Mouse (Mus musculus): ENCODE results near the gene Lce3c. TPM values are rescaled to one million over a fixed set of nuclear protein-coding genes. Genes with fewer than 3 reads are reported as not detected.

Gene Lce3c
- polyA plus RNA-seq, 1 experiment from 2014 or later, result not detected

Other genes starting within 250 kb of the Lce3c start
- not detected in 2 replicates for gene Lce1e, start 235.4 kb upstream of the Lce3c start, polyA plus RNA-seq (2016; fragmentation: Nextera tagmentation; extraction: Ambion mirVana)
- gene Lce1f, start 224.1 kb upstream of the Lce3c start, polyA plus RNA-seq (2016; fragmentation: Nextera tagmentation; extraction: Ambion mirVana), result not detected in 2 replicates
- not detected in 2 replicates for gene Gm38119, start 205.4 kb upstream of the Lce3c start, polyA plus RNA-seq (2016; fragmentation: Nextera tagmentation; extraction: Ambion mirVana)
- not detected in 2 replicates for gene Lce1g, start 192.1 kb upstream of the Lce3c start, polyA plus RNA-seq (2016; fragmentation: Nextera tagmentation; extraction: Ambion mirVana)
- not detected in 2 replicates for gene Lce1h, start 179.4 kb upstream of the Lce3c start, polyA plus RNA-seq (2016; fragmentation: Nextera tagmentation; extraction: Ambion mirVana)
- gene Lce1i, start 165.6 kb upstream of the Lce3c start, polyA plus RNA-seq (2016; fragmentation: Nextera tagmentation; extraction: Ambion mirVana), result not detected in 2 replicates
- gene Lce1j, start 154.0 kb upstream of the Lce3c start, polyA plus RNA-seq (2016; fragmentation: Nextera tagmentation; extraction: Ambion mirVana), result not detected in 2 replicates
- not detected in 2 replicates for gene Lce1k, start 136.6 kb upstream of the Lce3c start, polyA plus RNA-seq (2016; fragmentation: Nextera tagmentation; extraction: Ambion mirVana)
- not detected in 2 replicates for gene Kprp, start 117.2 kb upstream of the Lce3c start, polyA plus RNA-seq (2016; fragmentation: Nextera tagmentation; extraction: Ambion mirVana)
- not detected in 2 replicates for gene Lce1l, start 93.2 kb upstream of the Lce3c start, polyA plus RNA-seq (2016; fragmentation: Nextera tagmentation; extraction: Ambion mirVana)
- gene 2310050C09Rik, start 74.3 kb upstream of the Lce3c start, polyA plus RNA-seq (2016; fragmentation: Nextera tagmentation; extraction: Ambion mirVana), result not detected in 2 replicates
- not detected in 2 replicates for gene Lce3a, start 18.3 kb upstream of the Lce3c start, polyA plus RNA-seq (2016; fragmentation: Nextera tagmentation; extraction: Ambion mirVana)
- gene Lce3b, start 11.5 kb upstream of the Lce3c start, polyA plus RNA-seq (2016; fragmentation: Nextera tagmentation; extraction: Ambion mirVana), result not detected in 2 replicates
- not detected in 2 replicates for gene Lce3d, start 12.9 kb downstream of the Lce3c start, polyA plus RNA-seq (2016; fragmentation: Nextera tagmentation; extraction: Ambion mirVana)
- gene Lce3e, start 22.6 kb downstream of the Lce3c start, polyA plus RNA-seq (2016; fragmentation: Nextera tagmentation; extraction: Ambion mirVana), result not detected in 2 replicates
- not detected in 2 replicates for gene Lce3f, start 47.7 kb downstream of the Lce3c start, polyA plus RNA-seq (2016; fragmentation: Nextera tagmentation; extraction: Ambion mirVana)
- not detected in 2 replicates for gene Crct1, start 71.2 kb downstream of the Lce3c start, polyA plus RNA-seq (2016; fragmentation: Nextera tagmentation; extraction: Ambion mirVana)
- gene Lce1m, start 74.6 kb downstream of the Lce3c start, polyA plus RNA-seq (2016; fragmentation: Nextera tagmentation; extraction: Ambion mirVana), result not detected in 2 replicates
- not detected in 2 replicates for gene Gm4858, start 124.3 kb downstream of the Lce3c start, polyA plus RNA-seq (2016; fragmentation: Nextera tagmentation; extraction: Ambion mirVana)
- gene Crnn, start 200.3 kb downstream of the Lce3c start, polyA plus RNA-seq (2016; fragmentation: Nextera tagmentation; extraction: Ambion mirVana), result not detected in 2 replicates

Data from embryonic facial prominence, embryonic 12.5 days (tissue).